8 mouse cellular contexts compared by ENCODE assay signal in the genomic region with DNA sequence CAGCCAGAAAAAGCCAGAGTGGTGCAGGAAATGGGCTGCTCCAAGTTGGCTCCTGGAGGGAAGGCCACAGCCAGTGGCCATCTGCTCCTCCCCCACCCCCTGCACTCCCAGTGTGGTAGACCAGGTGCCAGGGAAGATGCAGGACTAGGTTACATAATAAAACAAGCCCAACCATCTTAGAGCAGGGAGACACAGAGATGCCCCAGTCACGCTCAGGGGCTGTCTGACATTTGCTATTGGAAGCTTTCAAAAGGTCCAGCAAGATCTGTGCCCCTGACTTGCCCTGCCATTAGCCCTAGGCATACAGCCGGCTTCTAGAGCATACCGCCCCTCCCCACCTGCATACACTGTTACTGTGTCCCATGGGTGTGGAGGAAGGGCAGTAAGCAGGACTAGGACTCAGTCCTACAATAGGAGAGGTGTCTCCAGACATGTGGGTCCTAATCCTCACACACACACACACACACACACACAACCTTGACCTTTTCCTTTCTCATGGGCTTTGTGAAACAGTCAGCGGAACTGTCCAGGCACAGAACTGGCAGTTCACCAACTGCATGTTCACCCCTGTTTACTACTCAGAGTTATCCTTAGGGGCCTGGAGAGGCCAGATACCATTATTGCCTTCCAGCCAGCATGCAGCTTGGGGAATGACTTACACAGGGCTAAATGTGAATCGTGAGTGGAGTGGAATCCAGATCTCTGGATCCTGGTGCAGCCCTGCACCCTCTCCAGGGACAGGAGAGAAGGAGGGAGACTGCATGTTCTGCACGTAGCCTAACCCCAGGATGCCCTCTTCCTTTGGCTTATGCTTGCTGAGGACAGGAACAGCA. TPM values are rescaled to one million over a fixed set of nuclear protein-coding genes. Genes with fewer than 3 reads are reported as not detected.
DNase-seq lines count a peak whose midpoint lies in the region; ATAC-seq lines count a peak whose summit lies in the region.

No protein-coding gene starts in this region.

- no peak overlapping the region for H3K4me3 ChIP-seq in heart, embryonic 13.5 days
- H3K4me3 ChIP-seq in kidney, embryonic 16.5 days (ENCODE audit: low read length): no peak overlapping the region
- H3K4me3 ChIP-seq in midbrain, embryonic 12.5 days: no peak overlapping the region

- ATAC-seq in heart, embryonic 13.5 days (ENCODE audit: extremely low read depth, insufficient number of reproducible peaks, low FRiP score, low TSS enrichment): no peak
- peak; percentile 59; the same call in 1 of the 2 replicates for ATAC-seq in kidney, embryonic 16.5 days (ENCODE audit: low FRiP score, low TSS enrichment)
- ATAC-seq in midbrain, embryonic 12.5 days (ENCODE audit: low FRiP score, low read depth): no peak

- H3K27ac ChIP-seq in heart, embryonic 13.5 days (replicated peaks): peak overlapping the region; percentile 82
- peak overlapping the region; percentile 75 for H3K27ac ChIP-seq in kidney, embryonic 16.5 days (ENCODE audit: low read length)
- H3K27ac ChIP-seq in midbrain, embryonic 12.5 days (replicated peaks): peak overlapping the region; percentile 42

- H3K9ac ChIP-seq in heart, embryonic 13.5 days: no peak overlapping the region; the same call in 1 of the 2 replicates
- H3K9ac ChIP-seq in kidney, embryonic 16.5 days (replicated peaks; ENCODE audit: low read length): no peak overlapping the region
- no peak overlapping the region for H3K9ac ChIP-seq in midbrain, embryonic 12.5 days (replicated peaks)

- H3K27me3 ChIP-seq in heart, embryonic 13.5 days (replicated peaks): 0 out of 2 replicates have a peak, but pooled peaks cover 3% of the 10 kb centered on the region
- H3K27me3 ChIP-seq in kidney, embryonic 16.5 days (ENCODE audit: insufficient read depth, low read length): no peaks in the 10 kb centered on the region
- 0 out of 2 replicates have a peak, but pooled peaks cover 8% of the 10 kb centered on the region for H3K27me3 ChIP-seq in midbrain, embryonic 12.5 days

- no peaks in the 10 kb centered on the region for H3K36me3 ChIP-seq in heart, embryonic 13.5 days
- no peaks in the 10 kb centered on the region for H3K36me3 ChIP-seq in kidney, embryonic 16.5 days (ENCODE audit: insufficient read depth, low read length)
- no peaks in the 10 kb centered on the region for H3K36me3 ChIP-seq in midbrain, embryonic 12.5 days

- no peaks in the 10 kb centered on the region for H3K9me3 ChIP-seq in heart, embryonic 13.5 days
- H3K9me3 ChIP-seq in kidney, embryonic 16.5 days (ENCODE audit: low read length): no peaks in the 10 kb centered on the region
- no peaks in the 10 kb centered on the region for H3K9me3 ChIP-seq in midbrain, embryonic 12.5 days

- H3K4me2 ChIP-seq in heart, embryonic 13.5 days: no peak overlapping the region
- no peak overlapping the region for H3K4me2 ChIP-seq in kidney, embryonic 16.5 days (replicated peaks; ENCODE audit: low read depth, low read length)
- H3K4me2 ChIP-seq in midbrain, embryonic 12.5 days (replicated peaks): no peak overlapping the region

- DNase-seq in embryo, embryonic 11 days: peak; percentile 39
- DNase-seq in embryo, embryonic 10.5 days (ENCODE audit: low spot score): no peak
- DNase-seq in cerebellum, adult 9-11 months: peak; percentile 99
- DNase-seq in ovary, postnatal 14 days (ENCODE audit: low spot score): no peak
- DNase-seq in urinary bladder, postnatal 25 days (ENCODE audit: low spot score): no peak

- H3K4me1 ChIP-seq in heart, embryonic 13.5 days: peaks cover 58% of the 10 kb centered on the region
- peaks cover 13% of the 10 kb centered on the region for H3K4me1 ChIP-seq in kidney, embryonic 16.5 days (ENCODE audit: insufficient read depth, low read length)
- H3K4me1 ChIP-seq in midbrain, embryonic 12.5 days: peaks cover 17% of the 10 kb centered on the region; the same call in 1 of the 2 replicates

- WGBS in heart, embryonic 13.5 days: 49% methylated on average over 6 of the region's 6 CpGs
- WGBS in kidney, embryonic 16.5 days: 53% methylated on average over 6 of the region's 6 CpGs
- whole genome bisulfite sequencing in midbrain, embryonic 12.5 days: 75% methylated on average over 6 of the region's 6 CpGs

RNA-seq across cellular contexts. Expression of gene Pomgnt2, which starts 30.4 kb away (rescaled TPM):
- 11.7 and 12.4 TPM in 2 replicates for polyA plus RNA-seq in heart, embryonic 13.5 days (2015; fragmentation: Nextera tagmentation; extraction: Ambion mirVana)
- polyA plus RNA-seq in kidney, embryonic 16.5 days (2015; fragmentation: Nextera tagmentation; extraction: Ambion mirVana): 19.1 and 19.9 TPM in 2 replicates
- 15.3 and 15.4 TPM in 2 replicates for polyA plus RNA-seq in midbrain, embryonic 12.5 days (2016; fragmentation: Nextera tagmentation; extraction: Ambion mirVana)

Comparison
In these comparisons a context has a peak if more than half of its experiments do, and no peak if none do; other contexts are left out.
1. DNase-seq: peak in embryo, embryonic 11 days (single experiment) and cerebellum, adult 9-11 months (single experiment); none in embryo, embryonic 10.5 days (single experiment), ovary, postnatal 14 days (single experiment) and urinary bladder, postnatal 25 days (single experiment).
2. Peak in every context shown above with its lines, with median percentiles within 50 percentile points of each other: H3K27ac ChIP-seq.